Mouse (Mus musculus) midbrain, embryonic 10.5 days (tissue): ENCODE results near the gene Tspear. TPM values are rescaled to one million over a fixed set of nuclear protein-coding genes. Genes with fewer than 3 reads are reported as not detected.
A peak's percentile ranks its signal among the peaks of the same experiment; 100 is the strongest.

Experiments used
- DNase-seq: peaks from one replicate; pipeline ENCODE4 v3.0.0-alpha.2; 2017; ENCODE audit warnings: low spot score
- H3K27ac ChIP-seq: fragments of 300-500 bp; sonication (generic); replicated peaks from 2 replicates; pipeline ENCODE4 v1.5.1; 2016; ENCODE audit warnings: mild to moderate bottlenecking
- H3K27me3 ChIP-seq: fragments of 300-500 bp; sonication (generic); 2 replicates; pipeline ENCODE4 v1.6.1; 2016; ENCODE audit warnings: low read depth, mild to moderate bottlenecking; ENCODE audit not compliant: poor library complexity, severe bottlenecking
- H3K36me3 ChIP-seq: fragments of 300-500 bp; sonication (generic); 2 replicates; pipeline ENCODE4 v1.6.1; 2016; ENCODE audit warnings: mild to moderate bottlenecking, moderate library complexity
- H3K4me1 ChIP-seq: fragments of 300-500 bp; sonication (generic); 2 replicates; pipeline ENCODE4 v1.6.1; 2016
- H3K4me3 ChIP-seq: fragments of 300-500 bp; sonication (generic); 2 replicates; pipeline ENCODE4 v1.5.1; 2016; ENCODE audit warnings: mild to moderate bottlenecking, moderate library complexity
- H3K9me3 ChIP-seq: fragments of 300-500 bp; sonication (generic); replicated peaks from 2 replicates; pipeline ENCODE4 v1.6.1; 2016; ENCODE audit warnings: mild to moderate bottlenecking
- WGBS: fragments of 180-500 bp; shearing (Covaris S2); methylation state at CpG from one replicate; pipeline ENCODE4 v1.1.7; 2016; 5-methylcytosine and 5-hydroxymethylcytosine counted together
- polyA plus RNA-seq: library from polyadenylated mRNA; unstranded; fragments of >200 nt; fragmentation: Nextera tagmentation; extraction: Ambion mirVana; gene quantifications from 2 replicates; pipeline ENCODE4 v1.2.1, GENCODE M21; 2016

Tspear gene
- polyA plus RNA-seq, 1 experiment from 2014 or later: 0.84 TPM

- no peaks in the 10 kb centered on the region for H3K36me3 ChIP-seq
These were observed 215.5 kb downstream of the Tspear start for GRCm38 (mm10) chr10:77901871-77902210.

GRCm38 (mm10) chr10:77902211-77902893, 216.0 kb downstream of the Tspear start, which contains the start of gene Lrrc3:
Gene Lrrc3, minus strand, starts transcription at chr10:77902536.
- peak; percentile 83 for DNase-seq
- Histone ChIP-seq H3K4me1 (peaks cover 24% of the 10 kb centered on the region), H3K27me3 (peaks cover 27% of the 10 kb centered on the region), H3K9me3 (no peaks in the 10 kb centered on the region), H3K4me3 (peak within 1 kb of the TSS; percentile 69), H3K27ac (peak within 1 kb of the TSS; percentile 77), H3K36me3 (no peaks in the 10 kb centered on the region)
- under 1% methylated on average over 46 of the region's 46 CpGs for WGBS

More at GRCm38 (mm10) chr10:77901871-77902210, 215.5 kb downstream of the Tspear start:
- 3% methylated on average over 14 of the region's 14 CpGs for WGBS
- peaks cover 24% of the 10 kb centered on the region for H3K4me1 ChIP-seq
- DNase-seq: no peak
- H3K4me3 ChIP-seq: peak overlapping the region; percentile 69
- no peaks in the 10 kb centered on the region for H3K9me3 ChIP-seq
- peaks cover 27% of the 10 kb centered on the region for H3K27me3 ChIP-seq
- peak overlapping the region; percentile 77 for H3K27ac ChIP-seq

- H3K9me3 ChIP-seq: no peaks in the 10 kb centered on the region
- peak; percentile 82 for DNase-seq
- H3K27me3 ChIP-seq: peaks cover 27% of the 10 kb centered on the region
- 6% methylated on average over 35 of the region's 35 CpGs for WGBS
- peak overlapping the region; percentile 77 for H3K27ac ChIP-seq
- no peaks in the 10 kb centered on the region for H3K36me3 ChIP-seq
- peaks cover 24% of the 10 kb centered on the region for H3K4me1 ChIP-seq
- H3K4me3 ChIP-seq: peak overlapping the region; percentile 69
These were observed 216.7 kb downstream of the Tspear start for GRCm38 (mm10) chr10:77902894-77903715.

GRCm38 (mm10) chr10:77912605-77913004, 226.2 kb downstream of the Tspear start:
- Histone ChIP-seq H3K4me1 (no peaks in the 10 kb centered on the region), H3K4me3 (no peak overlapping the region), H3K27ac (no peak overlapping the region; the same call in 1 of the 2 replicates), H3K36me3 (no peaks in the 10 kb centered on the region), H3K9me3 (no peaks in the 10 kb centered on the region), H3K27me3 (no peaks in the 10 kb centered on the region)
- DNase-seq: no peak
- WGBS: 89% methylated on average over 7 of the region's 7 CpGs

GRCm38 (mm10) chr10:77913292-77913691, 226.9 kb downstream of the Tspear start:
- H3K9me3 ChIP-seq: no peaks in the 10 kb centered on the region
- H3K4me1 ChIP-seq: no peaks in the 10 kb centered on the region
- no peak overlapping the region for H3K27ac ChIP-seq
- H3K27me3 ChIP-seq: no peaks in the 10 kb centered on the region
- 82% methylated on average over 4 of the region's 4 CpGs for WGBS
- no peak overlapping the region for H3K4me3 ChIP-seq
- no peaks in the 10 kb centered on the region for H3K36me3 ChIP-seq
- no peak for DNase-seq

GRCm38 (mm10) chr10:77916636-77917335, 230.4 kb downstream of the Tspear start:
- Histone ChIP-seq H3K4me3 (no peak overlapping the region), H3K9me3 (no peaks in the 10 kb centered on the region), H3K4me1 (no peaks in the 10 kb centered on the region), H3K27ac (no peak overlapping the region), H3K36me3 (no peaks in the 10 kb centered on the region), H3K27me3 (no peaks in the 10 kb centered on the region)
- DNase-seq: peak; percentile 43
- WGBS: 65% methylated on average over 8 of the region's 8 CpGs

GRCm38 (mm10) chr10:77921009-77921408, 234.6 kb downstream of the Tspear start:
- Histone ChIP-seq H3K36me3 (no peaks in the 10 kb centered on the region), H3K27me3 (no peaks in the 10 kb centered on the region), H3K4me3 (no peak overlapping the region), H3K27ac (no peak overlapping the region), H3K4me1 (no peaks in the 10 kb centered on the region), H3K9me3 (no peaks in the 10 kb centered on the region)
- DNase-seq: no peak
- 87% methylated on average over 5 of the region's 5 CpGs for WGBS

- no peak for DNase-seq
- no peaks in the 10 kb centered on the region for H3K4me1 ChIP-seq
- no peak overlapping the region for H3K27ac ChIP-seq
- no peak overlapping the region for H3K4me3 ChIP-seq
- 92% methylated on average over 4 of the region's 4 CpGs for WGBS
- no peaks in the 10 kb centered on the region for H3K9me3 ChIP-seq
- H3K36me3 ChIP-seq: no peaks in the 10 kb centered on the region
- H3K27me3 ChIP-seq: no peaks in the 10 kb centered on the region
These were observed 236.3 kb downstream of the Tspear start for GRCm38 (mm10) chr10:77922681-77923080.

- Histone ChIP-seq H3K9me3 (no peaks in the 10 kb centered on the region), H3K36me3 (no peaks in the 10 kb centered on the region), H3K4me3 (no peak overlapping the region), H3K4me1 (no peaks in the 10 kb centered on the region), H3K27me3 (no peaks in the 10 kb centered on the region), H3K27ac (no peak overlapping the region)
- peak; percentile 43 for DNase-seq
- WGBS: 51% methylated on average over 7 of the region's 7 CpGs
These were observed 239.8 kb downstream of the Tspear start for GRCm38 (mm10) chr10:77926140-77926539.

GRCm38 (mm10) chr10:77927375-77927774, 241.0 kb downstream of the Tspear start:
- Histone ChIP-seq H3K9me3 (no peaks in the 10 kb centered on the region), H3K27me3 (no peaks in the 10 kb centered on the region), H3K27ac (no peak overlapping the region), H3K4me3 (no peak overlapping the region), H3K4me1 (no peaks in the 10 kb centered on the region), H3K36me3 (no peaks in the 10 kb centered on the region)
- DNase-seq: no peak
- WGBS: 92% methylated on average over 10 of the region's 10 CpGs
